Comparison of ENCODE assay signal across 24 mouse cellular contexts in the genomic region with DNA sequence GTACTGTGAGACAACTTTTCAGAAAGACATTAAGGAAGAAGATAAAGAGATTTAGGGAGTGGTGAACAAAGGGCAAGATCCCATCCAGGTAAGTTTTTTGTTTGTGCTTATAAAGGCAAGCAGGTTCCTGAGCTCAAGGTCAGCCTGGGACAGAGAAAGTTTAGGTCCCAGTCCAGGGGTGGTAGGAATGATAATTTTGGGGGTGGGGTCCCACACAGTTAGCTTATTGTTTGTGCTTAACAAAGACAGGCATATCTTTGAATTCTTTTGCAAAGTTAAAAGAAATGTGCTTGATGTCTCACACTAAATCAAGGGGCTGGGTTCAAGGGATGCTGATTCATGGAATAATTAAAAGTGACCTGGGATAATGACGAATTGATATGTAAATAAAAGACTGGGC.
DNase-seq lines count a peak whose midpoint lies in the region; ATAC-seq lines count a peak whose summit lies in the region.
"Had no signal": no experiment of that assay in that cellular context is flagged by ENCODE, and none has a peak within 500 bp of the region (broad histone marks: within the 10 kb centered on the region; RNA-seq: fewer than 3 reads in every experiment).

No protein-coding gene starts in this region.

- no peak overlapping the region for H3K27ac ChIP-seq in hindbrain, embryonic 11.5 days (ENCODE audit: low read depth, low read length)

- H3K36me3 ChIP-seq in hindbrain, embryonic 11.5 days (ENCODE audit: control insufficient read depth, insufficient read depth, low read length): no peaks in the 10 kb centered on the region
- H3K36me3 ChIP-seq: G1E had no signal

- no peak overlapping the region for H3K9ac ChIP-seq in hindbrain, embryonic 11.5 days (ENCODE audit: low read depth, low read length)

- no peaks in the 10 kb centered on the region for H3K9me3 ChIP-seq in hindbrain, embryonic 11.5 days (ENCODE audit: control insufficient read depth, low read length)
- H3K9me3 ChIP-seq: G1E had no signal

- no peaks in the 10 kb centered on the region for H3K4me1 ChIP-seq in hindbrain, embryonic 11.5 days (replicated peaks; ENCODE audit: control insufficient read depth, insufficient read depth, low read length)

- DNase-seq in ES-CJ7 (ENCODE audit: low read depth, low spot score) (peak; percentile 66), R1 (ENCODE audit: low read depth, low spot score) (peak; percentile 52), ZHBTc4 (ENCODE audit: low read depth, low spot score) (peak; percentile 57)
- DNase-seq in hindbrain, embryonic 11.5 days (ENCODE audit: low spot score): no peak
- DNase-seq in kidney, postnatal 4 days: no peak
- DNase-seq in B cell, adult 2 months: no peak
- DNase-seq: adrenal gland, adult 2 months; adrenal gland, adult 8-10 months; adrenal gland, postnatal 10 days; adrenal gland, postnatal 14 days; adrenal gland, postnatal 25 days; adrenal gland, postnatal 36 days; cerebellum, adult 11 months; cerebellum, adult 11-12 months; cerebellum, adult 18-20 months; cerebellum, adult 2 months; cerebellum, adult 8-10 months; cerebellum, adult 9-10 months; cerebellum, adult 9-11 months had no signal

- 89% methylated on average over 1 of the region's 1 CpGs for WGBS in hindbrain, embryonic 11.5 days

- no peak overlapping the region for H3K4me2 ChIP-seq in hindbrain, embryonic 11.5 days (replicated peaks; ENCODE audit: low read depth, low read length)

- no peak for ATAC-seq in hindbrain, embryonic 11.5 days (ENCODE audit: low FRiP score)
- ATAC-seq: activated CD4-positive, CD25-positive, alpha-beta regulatory T cell, adult 4 months; CD4-positive, CD25-positive, alpha-beta regulatory T cell, adult 4 months; Patski had no signal

- H3K27me3 ChIP-seq in hindbrain, embryonic 11.5 days (ENCODE audit: control insufficient read depth, insufficient read depth, low read length): no peaks in the 10 kb centered on the region
- H3K27me3 ChIP-seq: CH12.LX had no signal

- no peak overlapping the region for H3K4me3 ChIP-seq in hindbrain, embryonic 11.5 days (ENCODE audit: low read depth, low read length)

Comparison
In these comparisons a context has a peak if more than half of its experiments do, and no peak if none do; other contexts are left out.
1. DNase-seq: peak in ES-CJ7 (single experiment), R1 (single experiment) and ZHBTc4 (single experiment); none in hindbrain, embryonic 11.5 days (single experiment), kidney, postnatal 4 days (0 of 2) and B cell, adult 2 months (0 of 2).